Mouse (Mus musculus) layer of hippocampus, adult 9-11 months (tissue): ENCODE results near the gene Uba52.

ENCODE experiments used
- DNase-seq: peaks from one replicate; pipeline ENCODE4 v3.0.0; 2022

The Uba52 gene

DNA sequence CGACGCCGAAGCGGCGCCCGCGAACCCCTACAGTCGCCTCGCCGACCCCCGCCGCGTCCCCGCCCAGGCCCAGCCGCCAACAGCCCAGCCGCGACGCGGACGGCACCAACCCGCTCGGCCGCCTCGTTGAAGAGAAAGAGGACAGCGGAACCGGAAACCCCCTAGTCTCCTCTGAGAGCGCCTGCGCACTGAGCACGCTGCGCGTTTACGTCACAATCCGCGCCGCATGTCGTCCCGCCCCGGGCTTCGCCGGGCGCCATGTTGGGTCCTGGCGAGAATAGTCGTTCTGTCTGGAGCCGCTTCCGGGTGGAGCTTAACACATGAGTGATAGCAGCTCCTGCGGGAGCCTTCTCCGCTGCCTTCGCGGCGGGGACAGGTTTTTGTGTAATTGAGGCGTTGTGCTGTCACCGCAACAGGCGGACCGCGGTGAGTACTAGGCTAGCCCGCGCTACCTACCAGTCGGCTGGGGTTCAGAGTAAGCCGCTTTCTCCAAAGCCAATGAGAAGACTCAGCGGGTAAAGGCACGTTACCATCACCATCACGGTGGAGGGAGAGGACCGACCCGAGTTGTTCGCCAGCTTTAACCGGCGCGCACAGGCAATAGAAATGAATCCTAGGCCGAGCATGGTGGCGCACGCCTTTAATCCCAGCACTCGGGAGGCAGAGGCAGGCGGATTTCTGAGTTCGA, at the start of gene Uba52:
Gene Uba52 (minus strand): TSS at position 574 of the 688 bp plus-strand sequence.
- peak; percentile 97 for DNase-seq

DNA sequence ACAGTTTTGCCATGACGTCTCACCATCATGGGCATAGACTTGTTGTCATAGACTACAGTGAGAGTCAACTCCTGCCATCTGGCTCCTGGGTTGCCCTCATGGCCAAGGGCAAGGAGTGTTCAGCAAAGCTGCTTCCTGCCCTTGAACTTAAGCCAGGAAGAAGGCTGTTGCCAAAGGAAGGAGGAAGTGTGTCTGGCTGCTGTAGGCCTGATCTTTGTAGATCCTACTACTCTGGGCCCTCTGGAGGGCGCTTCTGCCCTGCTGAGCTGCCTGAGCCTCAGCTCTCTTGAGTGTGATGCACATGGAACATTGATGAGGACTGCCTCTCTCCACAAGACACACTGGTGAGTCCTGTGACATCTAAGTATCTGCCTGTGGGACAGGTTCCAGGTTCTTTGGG, 49.5 kb upstream of the Uba52 start:
- peak; percentile 83 for DNase-seq

DNA sequence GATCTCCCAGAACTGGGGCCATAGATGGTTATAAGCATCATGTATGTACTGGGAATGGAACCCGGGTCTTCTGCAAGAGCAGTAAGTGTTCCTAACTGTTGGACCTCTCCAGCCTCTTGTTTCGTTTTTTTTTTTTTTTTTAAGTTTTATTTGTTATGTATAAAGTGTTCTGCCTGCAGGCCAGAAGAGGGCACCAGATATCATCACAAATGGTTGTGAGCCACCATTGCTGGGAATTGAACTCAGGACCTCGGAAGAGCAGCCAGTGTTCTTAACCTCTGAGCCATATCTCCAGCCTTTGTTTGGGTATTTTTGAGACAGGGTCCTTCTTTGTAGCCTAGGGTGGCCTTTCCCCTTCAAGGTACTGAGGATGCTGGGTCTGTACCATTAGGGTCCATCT, 48.4 kb upstream of the Uba52 start:
- no peak for DNase-seq

DNA sequence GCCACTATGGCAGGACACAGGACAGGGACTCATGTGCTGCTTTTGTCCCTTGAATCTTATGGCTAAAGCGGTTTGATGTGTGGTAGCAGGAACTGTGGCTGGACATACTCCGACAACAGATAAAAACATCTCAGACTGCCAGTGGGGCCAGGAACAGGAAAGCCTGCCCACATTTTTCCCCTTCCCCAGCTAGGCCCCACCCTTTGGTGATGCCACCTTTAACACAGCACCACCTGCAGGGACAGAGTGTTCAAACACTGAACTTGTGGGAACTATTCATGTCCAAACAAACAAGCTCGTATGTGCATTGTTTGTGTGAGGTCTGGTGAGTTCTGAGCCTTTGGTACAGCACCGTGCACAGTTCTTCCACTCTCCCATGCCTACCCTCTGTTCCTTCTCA, 47.7 kb upstream of the Uba52 start:
- no peak for DNase-seq

DNA sequence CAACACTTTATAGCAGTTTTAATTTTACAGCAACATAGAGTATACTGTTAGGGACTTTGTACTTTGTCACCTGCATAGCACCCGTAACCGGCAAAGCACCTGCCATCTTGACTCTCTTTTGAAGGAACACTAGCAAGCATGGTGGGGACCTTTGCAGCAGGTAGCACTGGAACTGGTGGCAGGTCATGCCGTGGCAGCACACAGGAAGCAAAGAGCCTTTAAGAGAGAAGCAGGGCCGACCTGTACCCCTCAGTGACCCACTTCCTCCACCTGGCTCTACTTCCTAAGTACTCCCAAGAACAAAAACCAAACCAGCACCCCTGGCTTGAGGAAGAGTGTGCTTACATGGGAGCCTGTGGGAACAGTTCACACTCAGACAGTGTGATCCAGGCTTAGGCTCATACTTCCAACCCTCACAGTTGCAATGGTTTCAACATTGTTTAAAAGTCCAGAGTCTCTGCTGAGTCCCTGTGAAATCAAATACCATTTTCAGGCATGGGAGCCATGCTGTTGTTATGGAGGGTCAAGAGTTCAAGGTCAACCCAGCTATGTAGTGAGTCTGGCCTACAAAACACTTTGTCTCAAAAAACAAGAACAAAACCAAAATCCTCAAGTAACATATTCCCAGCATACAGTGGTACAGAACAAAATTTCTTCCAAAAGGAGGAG, 44.6 kb upstream of the Uba52 start:
- DNase-seq: no peak

DNA sequence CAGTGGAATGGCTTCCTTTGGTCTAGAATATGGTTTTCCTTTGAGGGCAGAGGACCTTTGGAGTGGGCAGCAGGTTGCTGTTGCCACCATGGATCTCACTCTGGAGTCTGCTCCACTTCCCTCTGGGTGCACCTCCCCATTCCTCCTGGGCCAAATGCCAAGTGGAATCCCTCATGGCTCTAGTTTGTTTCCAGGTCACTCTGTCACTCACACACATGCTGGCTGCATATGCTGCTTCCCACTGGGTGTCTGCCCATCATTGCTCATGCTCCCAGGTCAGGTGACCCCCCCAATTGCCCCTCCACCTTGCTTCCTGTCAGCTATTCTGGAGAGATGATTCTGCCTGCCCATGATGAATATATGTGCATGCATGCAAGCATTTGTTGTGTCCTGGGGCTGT, 43.1 kb upstream of the Uba52 start:
- DNase-seq: no peak

DNA sequence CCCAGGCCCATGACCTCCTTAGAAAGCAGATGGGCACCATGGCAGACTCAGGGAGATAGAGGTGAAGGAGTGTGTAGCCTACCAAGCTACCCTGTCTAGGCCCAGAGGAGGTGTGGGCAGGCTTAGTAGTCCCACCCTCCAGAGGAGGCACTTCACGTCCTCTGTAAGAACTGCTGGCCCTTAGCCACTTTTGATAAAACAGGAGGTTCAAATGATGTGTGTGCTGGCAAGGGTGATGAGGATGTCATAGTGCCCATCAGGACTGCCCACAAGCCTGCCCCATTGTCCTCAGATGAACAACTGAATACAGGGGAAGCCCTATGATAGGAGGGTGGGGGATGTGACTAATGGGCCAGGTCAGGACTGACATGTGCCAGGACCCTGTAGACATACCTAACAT, 42.2 kb upstream of the Uba52 start:
- DNase-seq: peak; percentile 59

DNA sequence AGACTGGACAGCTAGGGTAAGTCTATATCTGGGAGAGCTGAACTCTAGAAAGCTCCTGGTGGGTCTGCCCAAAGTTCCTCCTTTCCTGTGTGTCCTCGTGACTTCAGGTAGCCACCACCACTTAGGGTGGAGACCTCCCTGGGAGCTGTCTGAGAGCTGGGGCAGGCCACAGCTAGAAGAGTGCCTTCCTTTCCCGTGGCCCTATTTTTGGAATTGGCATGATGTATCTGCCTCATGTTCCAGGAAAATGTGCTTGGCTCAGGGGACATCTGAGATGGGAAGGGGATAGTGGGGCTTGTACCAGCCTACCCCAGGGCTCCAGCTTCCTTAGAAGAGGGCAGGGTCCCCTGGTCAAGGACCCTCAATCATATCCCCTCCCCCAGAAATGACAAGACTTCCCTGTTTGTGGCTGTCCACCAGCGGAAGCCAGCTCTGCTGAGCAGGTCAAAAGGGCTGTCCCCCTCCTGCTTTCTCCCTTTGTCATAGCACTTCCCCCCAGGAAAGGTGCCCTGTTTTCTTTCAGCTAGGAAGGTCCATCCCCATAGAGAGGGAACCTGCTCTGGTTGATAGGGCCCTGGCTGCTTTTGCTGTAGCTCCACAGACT, 41.1 kb upstream of the Uba52 start:
- DNase-seq: no peak

DNA sequence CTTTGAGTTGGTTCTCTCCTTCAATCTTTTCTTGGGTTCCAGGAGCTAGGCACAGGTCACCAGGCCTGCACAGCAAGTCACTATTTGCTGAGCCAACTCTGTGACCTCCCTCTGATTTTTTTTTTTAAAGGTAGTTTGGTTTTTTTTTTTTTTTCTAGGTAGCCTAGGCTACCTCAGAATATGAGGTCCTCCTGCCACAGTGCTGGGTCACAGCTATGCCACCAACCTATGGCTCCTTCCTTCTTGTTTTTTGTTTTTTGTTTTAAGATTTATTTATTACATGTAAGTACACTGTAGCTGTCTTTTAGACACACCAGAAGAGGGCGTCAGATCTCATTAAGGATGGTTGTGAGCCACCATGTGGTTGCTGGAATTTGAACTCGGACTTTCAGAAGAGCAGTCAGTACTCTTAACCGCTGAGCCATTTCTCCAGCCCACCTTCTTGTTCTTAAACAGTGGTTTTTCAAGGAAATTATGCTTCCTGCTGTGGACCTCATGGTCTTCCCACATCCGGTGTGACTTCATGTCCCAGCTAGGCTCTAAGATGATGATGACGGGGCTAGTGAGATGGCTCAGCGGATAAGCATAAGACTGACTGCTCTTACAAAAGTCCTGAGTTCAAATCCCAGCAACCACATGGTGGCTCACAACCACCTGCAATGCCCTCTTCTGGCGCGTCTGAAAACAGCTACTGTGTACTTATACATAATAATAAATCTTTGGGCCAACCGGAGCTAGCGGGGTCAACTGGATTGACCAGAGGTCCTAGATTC, 39.0 kb upstream of the Uba52 start:
- DNase-seq: no peak

DNA sequence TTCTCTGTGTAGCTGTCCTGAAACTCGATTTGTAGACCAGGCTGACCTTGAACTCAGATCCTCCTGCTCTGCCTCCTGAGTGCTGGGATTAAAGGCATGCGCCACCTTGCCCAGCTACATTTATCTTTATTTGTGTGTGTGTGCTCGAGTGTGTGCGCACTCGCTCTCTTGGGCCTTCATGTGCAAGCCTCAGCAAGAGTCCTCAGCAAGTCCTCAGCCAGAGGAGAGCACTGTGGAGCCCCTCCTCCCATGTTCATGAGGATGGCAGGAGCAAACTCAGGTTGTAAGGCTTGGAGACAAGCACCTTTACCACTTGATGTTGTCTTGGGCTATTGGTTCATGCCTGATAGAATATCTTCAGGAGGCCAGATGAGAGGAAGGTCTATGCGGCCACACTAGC, 37.2 kb upstream of the Uba52 start:
- DNase-seq: no peak

DNA sequence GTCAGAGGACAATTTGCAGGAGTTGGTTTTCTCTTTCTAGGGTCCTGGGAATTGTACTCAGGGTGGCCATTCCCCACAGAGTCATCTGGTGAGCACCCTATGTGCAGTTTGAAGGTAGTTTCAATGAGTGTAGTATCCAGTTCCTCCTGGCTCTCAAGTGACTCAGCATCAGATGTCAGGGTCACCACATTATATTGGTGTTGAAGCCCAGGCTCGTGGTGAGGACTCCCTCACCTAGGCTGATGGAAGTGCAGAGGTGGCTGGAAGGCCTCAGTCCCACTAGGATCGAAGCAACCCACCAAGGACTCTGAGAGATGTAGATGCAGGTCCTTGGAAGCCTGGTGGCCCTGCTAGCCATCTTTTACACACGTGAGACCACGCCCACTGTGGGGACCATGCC, 35.8 kb upstream of the Uba52 start:
- no peak for DNase-seq

DNA sequence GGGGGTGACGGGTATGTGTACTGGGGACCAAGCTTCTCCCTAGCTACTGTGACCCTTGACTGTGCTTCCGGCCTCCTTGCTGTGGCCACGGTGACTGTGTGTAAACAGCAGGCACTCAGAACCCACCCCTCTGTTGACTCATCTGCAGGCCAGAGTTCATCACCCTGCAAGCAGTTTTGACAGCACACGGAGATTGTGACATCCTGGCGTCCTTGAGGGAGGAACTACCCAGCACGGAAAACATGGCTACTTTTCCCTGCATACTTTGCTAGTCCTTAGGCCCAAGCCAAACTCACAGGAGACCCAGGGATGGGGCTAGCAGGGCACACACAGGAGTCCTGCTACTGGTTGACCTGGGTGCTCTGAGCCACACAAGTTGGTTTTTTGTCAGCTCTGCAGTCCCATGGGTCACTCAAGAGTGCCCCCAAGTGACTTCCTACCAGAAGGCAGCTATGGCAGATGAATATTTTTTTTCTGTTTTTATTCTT, 33.6 kb upstream of the Uba52 start:
- no peak for DNase-seq

DNA sequence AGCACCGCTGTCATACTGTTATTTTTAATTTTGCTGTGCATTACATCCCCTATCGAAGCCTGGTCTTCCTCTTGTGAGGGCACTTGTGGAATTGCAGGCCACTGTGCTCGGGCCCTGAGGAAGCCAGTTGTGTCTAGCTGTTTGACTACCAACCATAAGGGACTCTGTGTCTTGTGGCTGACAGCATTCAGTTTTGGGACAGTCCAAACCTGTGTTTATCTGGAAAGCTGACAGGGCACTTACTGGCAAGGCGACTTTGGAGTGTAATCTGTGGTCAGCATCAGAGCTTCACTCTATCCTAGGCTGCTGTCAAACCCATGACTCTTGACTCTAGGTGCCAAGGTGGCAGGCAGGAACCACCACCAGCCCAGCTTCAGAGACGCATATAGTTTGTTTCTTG, 30.5 kb upstream of the Uba52 start:
- DNase-seq: no peak

DNA sequence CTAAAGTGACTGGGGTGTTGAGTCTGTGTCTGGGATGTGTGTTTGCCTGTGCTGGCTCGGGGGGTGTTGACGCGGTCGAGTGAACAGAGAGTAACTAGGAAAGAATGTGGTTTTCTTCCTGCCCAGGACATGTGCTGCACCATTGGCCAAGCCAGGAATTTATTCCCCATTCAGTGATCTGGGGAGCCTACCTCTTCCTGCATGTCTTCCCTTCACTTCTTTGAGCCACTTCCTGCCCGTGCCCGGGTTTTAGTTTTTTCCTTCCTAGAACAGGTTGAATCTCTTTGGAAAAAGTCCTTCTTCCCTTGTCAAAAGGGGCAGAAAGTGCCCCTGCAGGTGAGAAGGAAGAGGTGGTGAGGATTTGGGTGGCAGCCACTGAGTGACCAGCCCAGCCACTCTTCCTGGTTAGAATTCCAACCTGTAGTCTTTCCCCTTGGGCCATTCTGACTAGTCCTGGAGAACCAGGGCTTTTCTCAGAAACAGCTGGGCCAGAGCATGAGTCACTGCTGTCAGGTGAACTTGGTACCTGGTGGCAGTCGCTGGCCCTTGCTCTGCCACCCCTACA, 30.0 kb upstream of the Uba52 start:
- DNase-seq: no peak

DNA sequence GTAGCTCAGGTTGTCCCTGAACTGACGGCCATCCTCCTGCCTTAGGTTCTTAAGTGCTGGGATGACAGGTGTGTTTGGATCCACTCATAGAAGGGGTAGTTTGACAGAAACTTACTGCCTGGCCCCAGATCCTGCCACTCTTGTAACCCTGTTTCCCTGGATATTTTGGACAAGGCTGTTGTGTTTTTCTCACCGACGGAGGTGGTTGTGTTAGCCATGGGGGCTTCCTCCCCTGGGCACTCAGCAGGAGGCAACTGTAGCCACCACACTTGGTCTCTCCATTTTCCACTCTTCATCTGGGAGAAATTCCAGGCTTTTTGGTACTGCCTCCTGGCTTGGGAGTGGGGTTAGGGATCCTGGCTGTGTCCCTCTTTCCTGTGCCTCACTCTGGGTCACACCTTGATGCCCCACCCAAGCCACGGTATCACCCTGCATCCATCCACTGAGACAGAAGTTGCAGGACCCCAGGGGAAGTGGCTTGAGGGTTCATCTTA, 29.5 kb upstream of the Uba52 start:
- no peak for DNase-seq

DNA sequence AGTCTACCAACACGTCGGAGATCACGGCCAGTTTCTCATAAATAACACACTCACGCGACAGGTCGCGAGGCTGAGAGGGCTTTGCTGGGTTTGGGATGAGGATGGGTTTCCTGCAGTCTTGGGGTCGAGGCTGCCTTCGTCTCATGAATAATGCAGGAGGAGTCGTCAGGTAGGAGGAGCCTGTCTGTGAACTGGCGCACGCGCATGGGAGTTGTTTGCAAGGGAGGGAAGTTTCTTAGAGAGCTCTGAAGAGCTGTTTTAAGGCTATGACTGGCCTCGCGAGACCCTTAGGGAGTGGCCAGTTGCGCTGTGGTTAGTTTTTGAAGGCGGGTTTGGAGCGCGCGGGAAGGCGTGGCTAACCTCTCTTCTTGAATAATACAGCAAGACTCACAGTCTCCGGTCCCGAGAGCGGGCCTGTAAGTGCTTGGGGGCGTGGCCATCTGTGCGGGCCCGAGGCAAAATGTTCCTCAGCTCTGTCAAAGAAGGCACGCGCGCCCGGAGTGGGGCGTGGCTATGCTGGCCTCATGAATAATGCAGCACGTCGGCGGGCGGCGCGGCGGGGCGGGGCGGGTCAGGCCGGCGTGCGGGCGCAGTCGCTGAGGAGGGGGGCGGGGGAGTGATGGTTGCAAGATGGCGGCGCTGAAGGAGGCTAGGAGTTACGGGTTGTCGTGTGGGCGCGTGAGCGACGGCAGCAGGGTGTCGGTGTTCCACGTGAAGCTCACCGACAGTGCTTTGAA, 28.6 kb upstream of the Uba52 start, which contains the start of gene Ell:
Gene Ell (plus strand): TSS at position 381 of the 737 bp plus-strand sequence.
- DNase-seq: peak; percentile 100

DNA sequence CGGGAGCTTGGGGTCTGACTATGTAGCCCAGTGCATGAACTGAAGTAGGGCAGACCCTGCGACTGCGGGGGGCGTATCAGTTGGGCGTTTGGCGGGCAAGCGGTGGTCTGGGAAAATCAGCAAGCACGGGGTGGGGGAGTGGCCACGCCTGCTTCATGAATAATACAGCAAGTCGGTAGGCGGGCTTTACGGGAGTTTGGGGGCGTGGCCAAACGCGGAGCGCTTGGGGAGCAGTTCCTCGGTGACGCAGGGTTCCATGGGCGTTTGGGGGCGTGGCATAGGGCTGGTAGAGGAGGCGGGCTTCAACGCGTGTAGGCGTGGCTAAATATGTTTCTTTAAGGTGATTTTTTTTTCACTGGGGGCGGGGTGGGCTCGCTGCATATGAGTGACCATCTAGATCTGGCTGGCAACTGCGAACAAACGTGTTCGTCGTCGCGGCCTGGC, 28.1 kb upstream of the Uba52 start:
- peak; percentile 99 for DNase-seq

DNA sequence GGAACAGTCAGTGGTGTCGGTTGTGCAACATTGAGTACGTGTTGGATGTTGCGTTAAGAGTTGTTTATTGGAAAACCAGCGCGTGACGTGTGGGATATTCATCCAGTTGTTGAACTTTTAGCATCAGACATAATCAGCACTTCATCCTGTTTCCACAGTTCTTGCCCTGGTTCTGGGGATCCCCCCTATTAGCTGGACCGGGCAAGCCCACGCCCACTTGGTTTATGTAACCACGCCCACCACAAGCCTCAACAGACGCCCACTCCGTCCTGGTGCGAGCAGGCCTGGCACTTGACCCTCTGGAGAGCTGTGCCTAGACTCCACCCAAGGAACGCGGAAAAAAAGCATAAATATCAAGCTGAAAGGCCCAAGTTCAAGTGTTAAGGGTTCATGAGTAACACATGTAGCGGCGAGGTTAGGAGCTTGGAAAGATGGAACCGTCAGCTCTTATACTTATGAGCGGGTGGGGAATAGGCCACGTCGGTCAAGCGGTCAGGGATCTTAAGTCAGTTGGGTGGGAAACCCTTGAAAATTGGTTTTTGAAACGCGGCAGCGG, 27.5 kb upstream of the Uba52 start:
- peak; percentile 68 for DNase-seq

DNA sequence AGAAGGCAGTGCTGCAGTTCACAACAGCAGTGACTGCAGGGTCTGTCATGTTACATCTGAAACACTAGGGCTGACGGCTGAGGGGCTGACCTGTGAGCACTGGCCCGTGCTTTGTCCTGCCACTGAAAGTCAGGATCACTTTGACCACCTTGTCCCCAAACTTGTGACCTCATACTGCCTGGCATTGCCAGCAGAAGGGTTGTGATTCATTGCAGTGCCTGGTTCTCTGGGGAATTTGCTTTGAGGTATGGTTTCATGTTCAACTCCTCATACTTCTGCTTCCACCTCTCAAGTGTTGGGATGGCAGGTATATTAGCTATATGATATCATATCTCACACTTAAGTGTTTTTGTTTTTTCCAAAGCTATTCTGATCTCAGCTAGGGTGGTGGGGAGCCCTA, 25.1 kb upstream of the Uba52 start:
- no peak for DNase-seq

DNA sequence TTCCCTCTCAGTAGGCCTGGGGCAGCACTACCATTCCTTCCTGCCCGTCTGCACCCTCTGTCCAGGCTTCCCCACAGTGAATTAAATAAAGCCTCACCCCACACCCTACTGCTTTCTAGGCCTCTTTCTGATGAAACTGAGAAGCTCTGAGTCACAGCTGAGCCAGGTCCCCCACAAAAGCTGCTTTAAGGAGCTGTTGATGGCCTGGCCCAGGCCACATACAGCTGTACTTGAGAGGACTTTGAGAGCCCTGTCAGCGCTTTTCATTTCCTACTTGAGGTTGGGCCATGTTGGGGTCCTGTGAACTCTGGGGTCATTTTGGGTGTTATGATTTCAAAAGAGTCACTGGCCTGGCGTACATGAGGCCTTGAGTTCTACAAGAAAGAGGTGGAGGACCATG, 24.6 kb upstream of the Uba52 start:
- no peak for DNase-seq

DNA sequence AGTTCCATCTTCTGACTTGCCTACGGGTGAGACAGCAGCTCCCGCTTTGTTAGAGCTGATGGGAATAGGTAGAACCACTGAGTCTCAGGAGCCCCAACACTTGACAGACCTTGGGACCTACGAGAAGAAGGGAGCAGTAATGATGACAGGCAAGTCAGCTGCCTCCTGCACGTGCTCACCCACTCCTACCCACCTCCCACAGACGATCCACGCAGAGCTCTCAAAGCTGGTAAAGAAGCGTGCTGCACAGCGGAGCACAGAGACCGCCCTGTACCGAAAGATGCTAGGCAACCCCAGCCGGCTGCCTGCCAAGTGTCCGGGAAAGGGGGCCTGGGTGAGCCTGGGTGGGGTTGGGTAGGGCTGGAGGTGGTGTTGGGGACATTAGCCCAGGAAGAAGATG, 23.7 kb upstream of the Uba52 start:
- DNase-seq: no peak

DNA sequence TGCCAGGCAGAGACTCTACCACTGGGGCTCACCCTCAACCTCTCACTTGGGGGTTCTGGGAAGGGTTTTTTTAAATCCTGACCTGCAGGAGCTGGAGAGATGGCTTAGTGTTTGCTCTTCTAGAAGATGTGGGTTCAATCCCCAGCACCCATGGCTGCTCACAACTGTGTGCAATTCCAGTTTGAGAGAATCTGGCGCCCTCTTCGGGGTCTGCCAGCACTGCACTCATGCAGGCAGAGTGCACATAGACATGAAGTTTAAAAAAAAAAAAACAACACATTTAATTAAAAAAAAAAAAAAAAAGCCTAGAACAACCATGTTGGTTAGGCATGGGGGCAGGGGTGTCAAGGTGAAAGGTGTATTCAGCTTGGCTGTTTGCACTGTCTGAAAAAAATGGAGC, 19.7 kb upstream of the Uba52 start:
- DNase-seq: no peak
